Mouse (Mus musculus) kidney, embryonic 16.5 days (tissue): ENCODE measurements at regions not wholly inside any gene's neighbourhood (a gene's known extent, or its start where the extent isn't known, plus 50 kb on each side); places are given as distances from the start of the nearest gene placed in this dataset.

Experiments
- ATAC-seq: fragments of 200-750 bp; cut with Nextera tagmentation; 2 replicates; pipeline ENCODE4 v1.8.0; 2017; ENCODE audit warnings: moderate TSS enrichment; ENCODE audit not compliant: low FRiP score, low TSS enrichment
- H3K27ac ChIP-seq: fragments of 300-500 bp; sonication (generic); 2 replicates; pipeline ENCODE4 v1.5.1; 2014; ENCODE audit warnings: low read length
- H3K27me3 ChIP-seq: fragments of 300-500 bp; sonication (generic); 2 replicates; pipeline ENCODE4 v1.6.1; 2014; ENCODE audit warnings: low read length, control low read depth, mixed read lengths; ENCODE audit not compliant: insufficient read depth
- H3K36me3 ChIP-seq: fragments of 300-500 bp; sonication (generic); 2 replicates; pipeline ENCODE4 v1.6.1; 2014; ENCODE audit warnings: low read length, control low read depth, mixed read lengths; ENCODE audit not compliant: insufficient read depth
- H3K4me1 ChIP-seq: fragments of 300-500 bp; sonication (generic); 2 replicates; pipeline ENCODE4 v1.6.1; 2014; ENCODE audit warnings: low read length, control low read depth, mixed read lengths; ENCODE audit not compliant: insufficient read depth
- H3K4me2 ChIP-seq: fragments of 300-500 bp; sonication (generic); replicated peaks from 2 replicates; pipeline ENCODE4 v1.6.1; 2014; ENCODE audit warnings: low read depth, low read length
- H3K4me3 ChIP-seq: fragments of 300-500 bp; sonication (generic); 2 replicates; pipeline ENCODE4 v1.5.1; 2014; ENCODE audit warnings: mild to moderate bottlenecking, low read length
- H3K9ac ChIP-seq: fragments of 300-500 bp; sonication (generic); replicated peaks from 2 replicates; pipeline ENCODE4 v1.6.1; 2014; ENCODE audit warnings: low read length
- H3K9me3 ChIP-seq: fragments of 300-500 bp; sonication (generic); 2 replicates; pipeline ENCODE4 v1.6.1; 2016; ENCODE audit warnings: low read length, control low read depth
- WGBS: fragments of 180-500 bp; shearing (Covaris S2); extraction: QIAGEN DNeasy Blood & Tissue Kit; methylation state at CpG from one replicate; pipeline ENCODE4 v1.1.7; 2014; 5-methylcytosine and 5-hydroxymethylcytosine counted together

GRCm38 (mm10) chr3:148429012-148429865, 561.1 kb downstream of the Adgrl2 start:
- Histone ChIP-seq H3K27ac (no peak overlapping the region), H3K27me3 (no peaks in the 10 kb centered on the region), H3K4me2 (no peak overlapping the region), H3K9ac (no peak overlapping the region), H3K9me3 (no peaks in the 10 kb centered on the region), H3K36me3 (no peaks in the 10 kb centered on the region), H3K4me1 (no peaks in the 10 kb centered on the region), H3K4me3 (no peak overlapping the region)
- WGBS, result 75% methylated on average over 10 of the region's 10 CpGs
- no peak for ATAC-seq

- Histone ChIP-seq H3K4me2 (no peak overlapping the region), H3K4me1 (0 out of 2 replicates have a peak, but pooled peaks cover 3% of the 10 kb centered on the region), H3K9me3 (no peaks in the 10 kb centered on the region), H3K9ac (no peak overlapping the region), H3K4me3 (no peak overlapping the region), H3K36me3 (no peaks in the 10 kb centered on the region), H3K27ac (no peak overlapping the region), H3K27me3 (no peaks in the 10 kb centered on the region)
- ATAC-seq, result no peak
- WGBS, result 95% methylated on average over 4 of the region's 4 CpGs
Measured at GRCm38 (mm10) chr3:148424089-148424488, 566.3 kb downstream of the Adgrl2 start.

- no peak overlapping the region for H3K27ac ChIP-seq
- H3K4me2 ChIP-seq, result no peak overlapping the region
- 100% methylated on average over 1 of the region's 1 CpGs for whole genome bisulfite sequencing
- no peaks in the 10 kb centered on the region for H3K36me3 ChIP-seq
- no peak overlapping the region for H3K4me3 ChIP-seq
- no peaks in the 10 kb centered on the region for H3K9me3 ChIP-seq
- no peaks in the 10 kb centered on the region for H3K27me3 ChIP-seq
- no peak overlapping the region for H3K9ac ChIP-seq
- H3K4me1 ChIP-seq, result 0 out of 2 replicates have a peak, but pooled peaks cover 6% of the 10 kb centered on the region
- no peak for ATAC-seq
Measured at GRCm38 (mm10) chr3:148423383-148423782, 567.0 kb downstream of the Adgrl2 start.

GRCm38 (mm10) chr3:148422720-148423119, 567.6 kb downstream of the Adgrl2 start:
- H3K9me3 ChIP-seq, result no peaks in the 10 kb centered on the region
- no peaks in the 10 kb centered on the region for H3K27me3 ChIP-seq
- no peak overlapping the region for H3K27ac ChIP-seq
- no peaks in the 10 kb centered on the region for H3K36me3 ChIP-seq
- H3K4me3 ChIP-seq, result no peak overlapping the region
- no peak overlapping the region for H3K4me2 ChIP-seq
- 21% methylated on average over 3 of the region's 3 CpGs for WGBS
- no peak for ATAC-seq
- H3K4me1 ChIP-seq, result 0 out of 2 replicates have a peak, but pooled peaks cover 11% of the 10 kb centered on the region
- no peak overlapping the region for H3K9ac ChIP-seq

GRCm38 (mm10) chr3:148422205-148422604, 568.1 kb downstream of the Adgrl2 start:
- 0 out of 2 replicates have a peak, but pooled peaks cover 14% of the 10 kb centered on the region for H3K4me1 ChIP-seq
- ATAC-seq, result no peak

GRCm38 (mm10) chr3:148420303-148420702, 570.1 kb downstream of the Adgrl2 start:
- H3K4me2 ChIP-seq, result no peak overlapping the region
- H3K9me3 ChIP-seq, result no peaks in the 10 kb centered on the region
- 91% methylated on average over 5 of the region's 5 CpGs for WGBS
- H3K4me1 ChIP-seq, result 0 out of 2 replicates have a peak, but pooled peaks cover 14% of the 10 kb centered on the region
- H3K4me3 ChIP-seq, result no peak overlapping the region
- no peaks in the 10 kb centered on the region for H3K36me3 ChIP-seq
- H3K27me3 ChIP-seq, result no peaks in the 10 kb centered on the region
- no peak for ATAC-seq
- no peak overlapping the region for H3K27ac ChIP-seq
- H3K9ac ChIP-seq, result no peak overlapping the region

More at GRCm38 (mm10) chr3:148422205-148422604, 568.1 kb downstream of the Adgrl2 start:
- Histone ChIP-seq H3K27ac (no peak overlapping the region), H3K4me3 (no peak overlapping the region), H3K4me2 (no peak overlapping the region), H3K27me3 (no peaks in the 10 kb centered on the region), H3K9ac (no peak overlapping the region), H3K9me3 (no peaks in the 10 kb centered on the region), H3K36me3 (no peaks in the 10 kb centered on the region)
- 27% methylated on average over 2 of the region's 2 CpGs for WGBS

GRCm38 (mm10) chr3:148419462-148420074, 570.8 kb downstream of the Adgrl2 start:
- Histone ChIP-seq H3K4me1 (0 out of 2 replicates have a peak, but pooled peaks cover 14% of the 10 kb centered on the region), H3K4me3 (no peak overlapping the region), H3K27me3 (no peaks in the 10 kb centered on the region), H3K9me3 (no peaks in the 10 kb centered on the region), H3K4me2 (no peak overlapping the region), H3K27ac (no peak overlapping the region), H3K36me3 (no peaks in the 10 kb centered on the region), H3K9ac (no peak overlapping the region)
- WGBS, result 81% methylated on average over 2 of the region's 2 CpGs
- ATAC-seq, result no peak

- 0 out of 2 replicates have a peak, but pooled peaks cover 14% of the 10 kb centered on the region for H3K4me1 ChIP-seq
- peak overlapping the region; percentile 13; the same call in 1 of the 2 replicates for H3K4me2 ChIP-seq
- H3K9ac ChIP-seq, result no peak overlapping the region
- H3K9me3 ChIP-seq, result no peaks in the 10 kb centered on the region
- no peak overlapping the region for H3K27ac ChIP-seq
- H3K27me3 ChIP-seq, result no peaks in the 10 kb centered on the region
- no peak overlapping the region for H3K4me3 ChIP-seq
- WGBS, result 2% methylated on average over 6 of the region's 6 CpGs
- ATAC-seq, result peak; percentile 86
- H3K36me3 ChIP-seq, result no peaks in the 10 kb centered on the region
Measured at GRCm38 (mm10) chr3:148418067-148418466, 572.3 kb downstream of the Adgrl2 start.

GRCm38 (mm10) chr3:148415443-148415842, 574.9 kb downstream of the Adgrl2 start:
- Histone ChIP-seq H3K9ac (no peak overlapping the region), H3K27ac (no peak overlapping the region), H3K36me3 (no peaks in the 10 kb centered on the region), H3K9me3 (no peaks in the 10 kb centered on the region), H3K27me3 (no peaks in the 10 kb centered on the region), H3K4me3 (no peak overlapping the region), H3K4me2 (no peak overlapping the region), H3K4me1 (0 out of 2 replicates have a peak, but pooled peaks cover 11% of the 10 kb centered on the region)
- 80% methylated on average over 7 of the region's 7 CpGs for WGBS
- ATAC-seq, result no peak

GRCm38 (mm10) chr3:148413027-148413426, 577.3 kb downstream of the Adgrl2 start:
- Histone ChIP-seq H3K4me3 (no peak overlapping the region), H3K9me3 (no peaks in the 10 kb centered on the region), H3K27me3 (no peaks in the 10 kb centered on the region), H3K36me3 (no peaks in the 10 kb centered on the region), H3K27ac (no peak overlapping the region), H3K4me2 (no peak overlapping the region), H3K4me1 (0 out of 2 replicates have a peak, but pooled peaks cover 6% of the 10 kb centered on the region), H3K9ac (no peak overlapping the region)
- ATAC-seq, result no peak
- WGBS, result 97% methylated on average over 1 of the region's 1 CpGs
